Comparison of ENCODE assay signal across 17 mouse cellular contexts in genomic region chr14:57980179-57980578, GRCm38 (mm10). TPM values are rescaled to one million over a fixed set of nuclear protein-coding genes. Genes with fewer than 3 reads are reported as not detected.
A peak's percentile ranks its signal among the peaks of the same experiment; 100 is the strongest.
DNase-seq lines count a peak whose midpoint lies in the region; ATAC-seq and TF ChIP-seq lines count a peak whose summit lies in the region.
"Had no signal": no experiment of that assay in that cellular context is flagged by ENCODE, and none has a peak within 500 bp of the region (broad histone marks: within the 10 kb centered on the region; RNA-seq: fewer than 3 reads in every experiment).

No protein-coding gene starts in this region.

- no peak for TF ChIP-seq POLR2A in myocyte (IDR thresholded peaks at IDR 0.05; ENCODE audit: insufficient read length, low read depth)

- H3K36me3 ChIP-seq in lung, postnatal 0 days (ENCODE audit: insufficient read depth, low read length): no peaks in the 10 kb centered on the region
- H3K36me3 ChIP-seq in embryonic facial prominence, embryonic 15.5 days: no peaks in the 10 kb centered on the region
- H3K36me3 ChIP-seq in myocyte (ENCODE audit: control insufficient read depth, insufficient read depth): no peaks in the 10 kb centered on the region
- H3K36me3 ChIP-seq: embryonic facial prominence, embryonic 13.5 days; midbrain, embryonic 10.5 days; neural tube, embryonic 12.5 days had no signal

- peak; percentile 43; the same call in 1 of the 2 replicates for ATAC-seq in lung, postnatal 0 days
- ATAC-seq in embryonic facial prominence, embryonic 15.5 days (ENCODE audit: insufficient number of reproducible peaks, low FRiP score, low TSS enrichment, low read depth): peak; percentile 72

- no peak for TF ChIP-seq EP300 in lung, postnatal 0 days (IDR thresholded peaks at IDR 0.05)

- no peaks in the 10 kb centered on the region for H3K4me1 ChIP-seq in lung, postnatal 0 days (ENCODE audit: insufficient read depth, low read depth, low read length)
- H3K4me1 ChIP-seq in embryonic facial prominence, embryonic 15.5 days: peaks cover 14% of the 10 kb centered on the region; the same call in 1 of the 2 replicates

- H3K9me3 ChIP-seq in lung, postnatal 0 days (ENCODE audit: low read length): no peaks in the 10 kb centered on the region
- no peaks in the 10 kb centered on the region for H3K9me3 ChIP-seq in embryonic facial prominence, embryonic 15.5 days (replicated peaks)
- H3K9me3 ChIP-seq: embryonic facial prominence, embryonic 13.5 days; midbrain, embryonic 10.5 days; neural tube, embryonic 12.5 days had no signal

- no peak overlapping the region for H3K4me3 ChIP-seq in lung, postnatal 0 days (ENCODE audit: low read depth, low read length)
- H3K4me3 ChIP-seq in embryonic facial prominence, embryonic 15.5 days (replicated peaks): no peak overlapping the region
- no peak overlapping the region for H3K4me3 ChIP-seq in myocyte
- H3K4me3 ChIP-seq: embryonic facial prominence, embryonic 13.5 days; midbrain, embryonic 10.5 days; neural tube, embryonic 12.5 days had no signal

- H3K27ac ChIP-seq in lung, postnatal 0 days (ENCODE audit: low read length): no peak overlapping the region
- no peak overlapping the region for H3K27ac ChIP-seq in embryonic facial prominence, embryonic 15.5 days (replicated peaks)
- H3K27ac ChIP-seq: embryonic facial prominence, embryonic 13.5 days; midbrain, embryonic 10.5 days; neural tube, embryonic 12.5 days had no signal

- peak; percentile 22 for DNase-seq in adrenal gland, adult 8-10 months
- no peak for DNase-seq in adrenal gland, postnatal 4 days (ENCODE audit: low spot score in 2 of 2)
- peak; percentile 37 for DNase-seq in lung, postnatal 0 days (ENCODE audit: low spot score)
- no peak for DNase-seq in lung, postnatal 4 days
- DNase-seq in thymus, postnatal 14 days: no peak
- DNase-seq in left cerebral cortex, adult 8-10 months (ENCODE audit: low spot score in 2 of 2): no peak
- DNase-seq: B cell, adult 2 months; cerebellum, adult 8-10 months; kidney, adult 11 months; left cerebral cortex, postnatal 4 days; right cerebral cortex, adult 18-20 months; thymus, adult 2 months had no signal

- no peak for TF ChIP-seq CTCF in lung, postnatal 0 days (IDR thresholded peaks at IDR 0.05)

- peaks cover 19% of the 10 kb centered on the region for H3K79me2 ChIP-seq in myocyte (ENCODE audit: control insufficient read depth, insufficient read depth)

- no peak overlapping the region for H3K9ac ChIP-seq in lung, postnatal 0 days (replicated peaks; ENCODE audit: low read depth)
- H3K9ac ChIP-seq in embryonic facial prominence, embryonic 15.5 days: no peak overlapping the region
- H3K9ac ChIP-seq: embryonic facial prominence, embryonic 13.5 days; neural tube, embryonic 12.5 days had no signal

- no peak overlapping the region for H3ac ChIP-seq in myocyte (ENCODE audit: control insufficient read depth, insufficient read length)

- H3K4me2 ChIP-seq in lung, postnatal 0 days (replicated peaks; ENCODE audit: low read depth, low read length): no peak overlapping the region
- no peak overlapping the region for H3K4me2 ChIP-seq in embryonic facial prominence, embryonic 15.5 days (replicated peaks)
- peak overlapping the region; percentile 68 for H3K4me2 ChIP-seq in myocyte (ENCODE audit: low read depth)
- H3K4me2 ChIP-seq: embryonic facial prominence, embryonic 13.5 days; neural tube, embryonic 12.5 days had no signal

- no peaks in the 10 kb centered on the region for H3K27me3 ChIP-seq in lung, postnatal 0 days (replicated peaks; ENCODE audit: insufficient read depth, low read length)
- H3K27me3 ChIP-seq in embryonic facial prominence, embryonic 15.5 days: no peaks in the 10 kb centered on the region
- H3K27me3 ChIP-seq in myocyte (ENCODE audit: control insufficient read depth, insufficient read depth, insufficient read length): no peaks in the 10 kb centered on the region
- H3K27me3 ChIP-seq: embryonic facial prominence, embryonic 13.5 days; neural tube, embryonic 12.5 days had no signal

- WGBS in lung, postnatal 0 days: 48% methylated on average over 3 of the region's 3 CpGs
- 53% methylated on average over 3 of the region's 3 CpGs for WGBS in embryonic facial prominence, embryonic 15.5 days

TF ChIP-seq in myocyte, 11 proteins besides CTCF, POLR2A, EP300 and RAD21:
- TF ChIP-seq MYOG (IDR thresholded peaks at IDR 0.05; ENCODE audit: control insufficient read depth in 1 of 3, insufficient read depth in 1 of 3, insufficient read length in 2 of 3, low read depth in 2 of 3) (peak; percentile 79 to 96 (median 94)), REST (IDR thresholded peaks at IDR 0.05; ENCODE audit: insufficient read depth, insufficient read length) (no peak), CEBPB (IDR thresholded peaks at IDR 0.05; ENCODE audit: insufficient read depth, poor library complexity, severe bottlenecking) (no peak), POLR2AphosphoS2 (IDR thresholded peaks at IDR 0.05; ENCODE audit: insufficient read length, low read depth) (no peak), MAX (IDR thresholded peaks at IDR 0.05; ENCODE audit: low read depth) (peak; percentile 58), TCF3 (IDR thresholded peaks at IDR 0.05; ENCODE audit: insufficient read length, low read depth) (peak; percentile 34), USF1 (IDR thresholded peaks at IDR 0.05; ENCODE audit: low read depth) (no peak), SRF (IDR thresholded peaks at IDR 0.05; ENCODE audit: control insufficient read depth, insufficient read length, low read depth) (peak; percentile 59), MYOD1 (IDR thresholded peaks at IDR 0.05; ENCODE audit: control insufficient read depth in 1 of 3, insufficient read length in 2 of 3, low read depth in 2 of 3) (peak; percentile 94 to 99 (median 96)), E2F4 (IDR thresholded peaks at IDR 0.05; ENCODE audit: insufficient read depth) (peak; percentile 3), TCF12 (IDR thresholded peaks at IDR 0.05; ENCODE audit: insufficient read depth, poor library complexity, severe bottlenecking) (peak; percentile 75)
TF ChIP-seq in myocyte: peak in this region for 7.

RNA-seq across cellular contexts. Expression of gene Micu2, which starts 18.9 kb away (rescaled TPM):
- total RNA-seq in adrenal gland, adult 8-10 months (2022): 10 to 100 TPM; 67.9 to 83.7 (median 74.7) TPM
- 10 to 100 TPM; 76.3 to 78.2 TPM for total RNA-seq in adrenal gland, postnatal 4 days (2021)
- polyA plus RNA-seq in lung, postnatal 0 days (2015; fragmentation: Nextera tagmentation; extraction: Ambion mirVana): 46.2 and 55.9 TPM in 2 replicates
- 93.1 and 94.9 TPM in 2 replicates for polyA plus RNA-seq in embryonic facial prominence, embryonic 15.5 days (2015; fragmentation: Nextera tagmentation; extraction: Ambion mirVana)
- polyA plus RNA-seq in myocyte (2012; fragmentation: generic; extraction: Trizol): 48.2 TPM
- total RNA-seq in left cerebral cortex, adult 8-10 months (2022): 10 to 100 TPM; 22.6 to 25.0 (median 23.6) TPM

Comparison
In these comparisons a context has a peak if more than half of its experiments do, and no peak if none do; other contexts are left out.
1. DNase-seq: peak in adrenal gland, adult 8-10 months (single experiment) and lung, postnatal 0 days (single experiment); none in adrenal gland, postnatal 4 days (0 of 2), lung, postnatal 4 days (0 of 2), thymus, postnatal 14 days (single experiment) and left cerebral cortex, adult 8-10 months (0 of 2).